Mouse (Mus musculus) R1 (cell line): ENCODE data around the gene Lrrc23.

Source experiments
- DNase-seq: peaks from one replicate; pipeline ENCODE4 v3.0.0-alpha.2; 2018; ENCODE audit warnings: low read depth, low spot score

Lrrc23 gene

DNA sequence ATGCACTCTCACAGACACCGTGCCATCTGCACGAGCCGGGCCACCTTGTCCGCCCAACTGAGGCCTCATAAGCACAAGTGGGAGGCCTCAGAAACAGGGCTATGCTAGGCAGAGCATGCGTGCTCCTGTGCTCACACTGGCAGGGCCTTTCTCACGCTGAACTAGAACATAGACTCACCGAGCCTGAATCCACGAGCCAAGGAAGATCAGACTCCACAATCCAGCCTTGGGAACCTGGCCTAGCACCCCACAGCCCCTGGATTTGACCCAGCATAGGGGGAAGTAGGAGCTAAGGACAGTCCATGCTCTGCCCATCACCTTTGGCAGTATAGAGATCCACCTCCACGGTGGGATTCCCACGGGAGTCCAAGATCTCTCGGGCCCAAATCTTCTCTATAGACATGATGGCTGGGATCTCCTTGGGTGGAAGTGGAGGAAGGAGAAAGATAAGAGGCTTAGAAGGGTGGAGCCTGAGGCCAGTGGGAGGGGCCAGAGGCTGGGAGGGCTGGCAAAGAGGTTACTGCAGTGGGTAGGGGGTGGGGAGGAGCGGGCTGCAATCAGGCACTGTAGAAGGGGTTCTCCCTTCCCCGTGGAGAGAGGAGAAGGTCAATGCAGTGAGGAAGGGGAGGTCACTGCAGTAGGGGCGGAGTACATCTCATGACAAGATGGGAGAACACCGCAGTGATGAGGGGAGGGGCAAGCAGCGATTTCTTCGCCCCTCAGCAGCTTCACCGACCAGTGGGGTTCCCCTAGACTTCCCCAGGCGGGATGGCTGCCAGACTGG, 11.4 kb downstream of the Lrrc23 start:
- peak; percentile 84 for DNase-seq

DNA sequence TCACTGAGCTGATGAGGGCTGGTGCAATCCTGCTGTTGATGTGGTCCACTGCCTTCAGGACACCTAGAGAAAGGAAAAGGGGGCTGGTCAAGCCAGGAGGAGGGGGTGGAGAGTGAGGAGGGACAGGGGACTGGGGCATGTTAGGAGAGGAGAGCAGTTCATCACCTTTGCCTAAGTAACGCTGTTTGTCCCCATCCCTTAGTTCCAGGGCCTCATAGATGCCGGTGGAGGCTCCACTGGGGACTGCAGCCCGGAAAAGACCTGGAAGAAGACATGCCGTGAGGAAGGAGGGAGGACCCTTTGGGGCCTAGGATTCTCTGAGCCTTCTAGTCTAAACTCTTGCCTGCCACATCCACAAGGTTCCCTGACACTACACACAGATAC, 12.0 kb downstream of the Lrrc23 start:
- DNase-seq, result no peak

DNA sequence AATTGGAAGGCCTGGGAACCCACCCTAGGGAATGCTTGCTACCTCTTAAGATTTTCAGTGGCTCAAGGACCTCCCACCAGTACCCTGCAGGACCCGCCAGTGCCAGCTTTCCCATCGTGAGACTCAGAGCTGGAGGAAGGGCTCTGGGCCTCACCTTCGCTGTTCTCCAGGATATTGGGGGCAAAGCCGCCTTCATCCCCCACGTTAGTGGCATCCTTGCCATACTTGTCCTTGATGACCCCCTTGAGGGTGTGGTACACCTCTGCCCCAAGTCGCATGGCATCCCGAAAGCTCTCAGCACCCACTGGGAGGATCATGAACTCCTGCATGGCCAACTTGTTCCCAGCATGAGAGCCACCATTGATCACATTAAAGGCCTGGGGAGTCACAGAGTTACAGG, 13.6 kb downstream of the Lrrc23 start:
- no peak for DNase-seq

DNA sequence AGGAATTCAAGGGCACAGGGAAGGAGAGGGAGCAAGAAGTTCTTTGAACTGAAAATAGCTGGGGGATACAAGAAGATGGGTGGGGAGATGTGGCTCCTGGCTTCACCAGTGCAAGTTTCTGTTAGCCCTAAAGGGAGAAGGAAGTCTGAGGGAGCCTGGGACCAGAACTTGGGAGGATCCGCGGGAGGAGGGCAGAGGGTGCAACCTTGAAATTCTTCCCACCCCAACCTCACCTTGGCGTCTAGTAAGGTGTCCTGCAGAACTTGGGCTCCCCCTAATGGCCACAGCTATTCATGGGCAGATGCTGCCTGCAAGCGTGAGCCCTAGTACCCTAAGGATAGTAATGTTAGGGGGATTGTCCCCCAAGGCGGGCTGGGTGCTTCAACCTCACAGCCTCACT, 20.3 kb downstream of the Lrrc23 start:
- peak; percentile 94 for DNase-seq

DNA sequence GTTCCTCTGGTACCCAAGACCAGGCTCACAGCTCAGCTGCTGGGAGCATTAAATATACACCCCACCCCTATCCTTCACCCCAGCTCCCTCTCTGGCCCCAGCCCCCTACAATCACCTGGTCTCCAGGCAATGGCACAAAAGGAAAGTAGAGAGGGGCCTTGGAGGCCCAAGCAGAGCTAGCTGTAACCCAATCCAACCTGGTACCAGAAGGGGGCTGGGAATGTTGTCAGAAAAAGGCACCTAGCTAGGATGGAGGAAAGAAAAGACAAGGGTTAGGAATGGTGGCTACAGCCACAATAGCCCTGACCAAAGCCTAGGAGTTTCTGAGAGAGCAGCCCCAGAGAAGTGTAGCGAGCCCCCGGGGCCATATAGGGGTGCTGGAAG, 20.7 kb downstream of the Lrrc23 start:
- no peak for DNase-seq

DNA sequence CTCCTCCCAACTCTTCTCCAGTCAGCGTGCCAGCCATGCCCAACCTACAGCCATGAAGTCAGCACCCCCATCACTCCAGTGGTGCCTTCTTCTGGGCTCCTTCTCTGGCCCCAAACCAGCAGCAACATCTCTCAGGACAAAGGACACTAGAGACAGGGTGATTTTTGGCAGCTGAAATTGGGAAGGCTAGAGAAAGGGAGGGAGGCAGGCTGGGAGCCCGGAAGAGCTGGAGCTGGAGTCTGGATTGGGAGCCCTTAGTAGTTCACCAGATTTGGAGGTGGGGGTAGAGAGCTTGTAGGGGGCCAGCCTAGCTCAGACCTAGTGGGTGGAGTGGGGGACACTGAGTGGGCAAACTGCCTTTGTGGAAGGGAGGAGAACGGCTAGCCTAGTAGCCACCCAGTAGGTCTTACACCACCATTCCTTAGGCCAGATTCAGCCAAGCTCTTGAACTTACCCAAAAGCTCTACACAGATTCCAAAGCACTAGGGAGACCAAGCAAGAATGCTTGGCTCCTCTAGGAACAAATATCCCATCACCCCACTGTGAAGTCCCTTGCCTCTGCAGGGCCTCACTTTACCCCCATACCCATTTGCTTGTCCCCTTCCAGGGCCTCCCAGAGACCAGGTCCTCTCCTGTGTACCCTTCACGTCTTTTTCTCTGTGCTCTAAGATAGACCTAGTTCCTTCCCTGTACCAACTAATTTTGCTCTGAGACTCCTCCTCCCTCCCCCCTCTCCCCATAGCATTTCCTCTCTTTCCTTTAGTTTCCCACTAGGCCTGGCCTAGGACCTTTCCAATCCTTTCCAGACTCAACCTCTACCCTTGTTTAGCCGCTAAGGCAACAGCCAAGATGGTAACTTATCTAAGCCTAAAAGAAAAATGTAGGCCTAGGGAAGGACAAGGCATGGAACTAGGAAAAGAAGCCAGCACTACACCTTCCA, 21.3 kb downstream of the Lrrc23 start:
- no peak for DNase-seq

DNA sequence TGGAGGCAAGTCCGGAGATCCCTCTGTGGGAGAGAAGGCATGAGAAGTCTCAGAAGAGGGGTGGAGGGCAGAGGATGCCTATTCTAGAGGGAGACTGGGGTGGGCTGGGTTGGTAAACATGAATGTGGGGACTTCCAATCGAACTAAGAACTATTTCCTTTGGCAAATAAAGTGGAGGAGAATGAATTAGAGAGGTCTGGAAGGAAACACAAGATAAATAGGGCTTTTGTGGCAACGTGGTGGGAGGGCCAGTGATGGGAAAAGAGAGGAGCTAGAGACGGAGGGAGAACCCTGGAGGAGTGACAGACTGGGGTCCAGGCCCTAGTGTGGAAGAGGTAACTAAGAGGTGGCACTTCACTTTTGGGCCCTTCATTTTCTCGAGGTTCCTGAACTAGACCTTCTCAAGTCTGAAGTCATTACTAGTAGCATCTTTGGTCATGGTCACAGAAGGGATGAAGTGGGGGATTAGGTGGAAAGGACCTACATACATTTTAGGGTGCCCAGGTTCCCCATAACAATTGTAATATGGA, 22.1 kb downstream of the Lrrc23 start:
- no peak for DNase-seq

DNA sequence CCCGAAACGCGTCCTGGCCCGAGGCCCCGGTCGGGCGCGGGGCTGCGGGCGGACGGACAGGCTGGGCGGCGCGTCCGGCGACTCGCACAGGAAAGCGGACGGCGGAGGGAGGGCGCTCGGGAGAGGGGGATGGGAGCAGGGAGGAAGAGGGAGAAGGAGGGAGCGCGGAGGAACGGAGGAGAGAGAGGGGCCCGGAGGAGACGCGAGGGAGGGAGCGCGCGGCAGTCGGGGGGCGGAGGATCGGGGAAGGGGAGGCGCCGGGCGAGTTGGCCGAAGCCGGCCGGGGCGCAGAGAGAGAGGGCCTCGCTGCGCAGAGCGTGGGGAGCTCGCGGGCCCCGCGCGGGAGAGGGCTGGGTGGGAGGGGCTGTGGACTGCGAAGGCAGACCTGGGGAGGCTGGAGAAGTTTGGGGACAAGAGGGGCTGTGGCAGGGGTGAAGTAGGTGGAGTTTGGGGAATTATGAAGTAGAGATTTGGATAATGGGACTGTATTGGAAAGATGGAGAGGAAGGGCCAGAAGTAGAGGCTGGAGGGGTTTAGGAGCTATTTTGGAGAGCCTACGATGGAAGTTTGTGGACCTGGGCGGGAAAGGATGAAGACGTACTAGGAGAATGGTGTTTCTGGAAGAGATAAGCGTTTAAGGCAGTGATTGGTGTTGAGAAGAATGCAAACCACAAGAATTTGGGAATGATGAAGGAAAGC, 22.7 kb downstream of the Lrrc23 start:
- peak; percentile 78 for DNase-seq

DNA sequence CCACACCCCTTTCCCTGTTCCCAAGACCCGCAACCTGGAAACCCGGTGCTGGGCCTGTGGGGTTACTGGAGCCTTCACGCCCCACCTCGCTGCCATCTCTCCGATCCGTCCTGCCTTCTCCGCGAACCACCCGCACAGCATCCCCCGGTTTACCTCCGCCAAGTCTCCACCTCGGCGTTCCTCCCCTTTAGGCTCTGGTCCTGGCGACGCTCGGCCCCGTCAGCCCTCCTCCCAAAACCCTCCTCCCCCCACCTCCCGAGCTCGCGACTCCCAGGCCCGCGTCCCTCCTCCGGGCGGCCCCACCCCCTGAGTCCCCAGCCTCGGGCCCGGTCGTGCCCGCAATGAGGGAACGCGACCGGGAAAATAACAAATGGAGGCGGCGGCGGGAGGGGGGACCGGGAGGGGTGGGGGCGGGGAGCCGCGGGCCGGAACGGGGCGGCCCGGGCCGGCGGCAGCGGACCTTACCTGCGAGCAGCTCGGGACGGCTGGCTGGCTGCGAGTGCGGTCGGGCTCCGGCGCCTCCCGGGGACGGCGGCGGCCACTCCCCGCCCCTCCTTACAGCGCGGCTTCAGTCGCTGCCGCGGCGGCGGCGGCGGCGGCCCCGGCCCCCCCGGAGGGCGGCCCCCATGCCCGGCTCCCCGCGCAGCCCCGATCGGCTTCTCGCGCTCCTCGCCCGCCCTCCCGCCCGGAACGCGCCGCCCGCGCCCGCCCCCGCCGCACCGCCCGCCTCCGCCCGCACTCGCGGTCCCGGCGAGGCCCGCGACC, 23.5 kb downstream of the Lrrc23 start, which contains the start of the genes Gm45234 and Atn1:
Gm45234 (minus strand) TSS at position 191 of the 765 bp plus-strand sequence.
Atn1 (minus strand) TSS at position 694 of the 765 bp plus-strand sequence.
- DNase-seq, result peak; percentile 83

DNA sequence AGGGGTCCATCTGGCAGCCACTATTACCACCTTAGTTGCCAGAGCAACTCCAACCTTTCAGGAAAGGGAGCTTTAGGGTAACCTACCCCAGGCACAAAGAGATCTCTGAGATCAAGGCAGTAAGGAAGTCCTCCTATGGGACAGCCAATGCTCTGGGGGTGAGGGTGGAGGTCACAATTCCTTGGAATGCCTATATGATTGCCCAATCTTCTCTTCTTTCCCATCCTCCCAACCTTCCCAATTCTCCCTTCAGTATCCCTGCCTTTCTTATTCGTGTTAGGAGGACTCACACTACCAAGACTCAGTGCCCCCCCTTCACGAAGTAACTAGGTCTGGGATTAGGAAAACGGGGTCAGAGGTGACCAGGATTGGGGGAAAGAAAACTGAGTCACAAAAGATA, 24.2 kb downstream of the Lrrc23 start:
- no peak for DNase-seq

DNA sequence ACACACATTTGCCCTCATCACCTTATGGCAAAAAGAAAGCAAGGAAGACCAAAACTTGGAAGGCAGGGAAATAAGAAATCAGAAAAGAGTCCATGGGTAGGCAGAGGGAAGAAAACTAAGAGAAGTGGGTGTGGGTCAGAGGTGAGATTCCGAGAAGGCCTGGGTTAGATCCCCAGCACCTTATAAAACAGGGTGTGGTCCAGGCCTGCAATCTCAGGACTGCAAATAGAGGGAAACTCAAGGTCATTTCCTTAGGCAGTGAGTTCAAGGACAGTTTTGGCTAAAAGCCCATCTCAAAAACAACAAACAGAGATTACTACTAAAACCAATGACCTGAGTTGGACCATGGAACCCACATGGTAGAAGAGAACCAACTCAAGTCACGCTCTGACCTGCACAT, 25.7 kb downstream of the Lrrc23 start:
- peak; percentile 67 for DNase-seq

DNA sequence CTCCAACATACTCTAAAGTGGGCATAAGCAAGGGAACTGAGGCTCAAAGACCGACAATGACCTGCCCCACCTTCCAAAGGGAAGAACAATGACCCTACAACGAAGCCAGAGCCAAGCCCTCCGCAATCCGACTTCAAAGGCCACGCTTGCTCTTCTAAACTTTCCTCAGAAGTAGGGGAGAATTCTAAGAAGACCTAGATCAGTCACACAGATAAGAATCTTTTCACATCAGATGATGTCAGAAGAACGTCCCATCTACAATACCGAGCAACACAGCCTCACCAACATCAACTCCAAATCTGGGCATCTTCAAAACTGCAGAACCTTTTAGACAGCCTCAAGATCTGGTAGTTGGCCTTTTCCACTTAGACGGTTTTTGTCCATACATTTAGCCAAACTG, 29.1 kb downstream of the Lrrc23 start:
- DNase-seq, result no peak

DNA sequence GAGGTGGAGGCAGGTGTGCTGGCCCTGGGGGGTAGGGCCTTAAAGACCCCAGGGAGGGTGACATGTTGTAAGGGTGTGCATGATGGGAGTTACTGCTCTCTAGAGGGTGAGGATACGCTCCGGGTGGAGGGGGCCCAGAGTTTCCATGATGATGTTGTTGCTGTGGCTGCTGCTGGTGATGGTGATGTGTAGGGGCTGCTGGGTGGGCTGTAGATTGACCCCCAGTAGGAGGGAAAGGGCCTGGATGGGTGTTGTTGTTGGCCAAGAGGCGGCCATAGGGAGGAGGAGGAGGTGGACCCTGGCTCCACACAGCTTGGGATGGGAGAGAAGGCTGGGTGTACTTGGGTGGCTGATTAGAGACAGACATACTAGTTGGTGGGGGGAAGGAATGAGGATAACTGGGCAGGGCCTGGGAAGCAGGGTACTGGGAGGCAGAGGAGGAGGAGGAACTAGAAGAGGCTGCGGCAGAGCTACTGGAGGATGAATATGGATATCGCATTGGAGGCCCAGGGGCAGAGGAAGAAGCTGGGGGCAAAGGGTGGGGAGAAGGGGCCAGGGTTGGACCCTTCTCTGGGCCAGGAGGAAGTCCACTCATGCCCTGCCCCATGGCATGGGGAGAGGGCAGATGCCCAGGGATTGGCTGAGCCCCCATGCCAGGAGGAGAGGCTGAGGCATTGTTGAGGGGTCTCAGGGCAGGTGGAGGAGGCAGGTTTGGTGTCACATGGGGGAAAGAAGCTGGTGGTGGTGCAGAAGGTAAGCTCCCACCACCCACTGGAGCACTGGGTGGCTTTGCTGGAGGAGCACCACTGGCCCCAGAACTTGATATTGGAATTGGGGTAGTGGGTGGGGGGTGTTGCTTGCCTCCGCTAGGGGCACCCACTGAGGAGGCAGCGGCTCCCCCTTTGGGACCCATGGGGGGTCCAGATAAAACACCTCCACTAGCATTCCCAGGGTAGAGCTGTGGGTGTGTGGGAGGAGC, 32.6 kb downstream of the Lrrc23 start:
- no peak for DNase-seq

DNA sequence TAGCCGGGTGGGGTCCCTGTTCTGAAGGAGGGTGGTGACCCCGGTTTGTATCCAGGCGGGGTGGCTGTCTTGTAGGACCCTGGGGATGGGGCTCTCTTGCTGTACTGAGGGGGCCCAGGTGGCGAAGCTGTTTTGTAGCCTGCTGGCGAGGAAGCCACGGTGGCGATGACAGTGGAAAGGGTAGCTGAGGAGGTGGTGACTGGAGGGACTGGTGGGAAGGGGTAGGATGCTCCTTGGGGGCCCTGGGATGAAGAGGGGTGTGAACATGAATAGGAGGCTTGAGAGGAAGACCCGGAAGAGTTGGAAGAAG, 33.3 kb downstream of the Lrrc23 start:
- DNase-seq, result no peak

DNA sequence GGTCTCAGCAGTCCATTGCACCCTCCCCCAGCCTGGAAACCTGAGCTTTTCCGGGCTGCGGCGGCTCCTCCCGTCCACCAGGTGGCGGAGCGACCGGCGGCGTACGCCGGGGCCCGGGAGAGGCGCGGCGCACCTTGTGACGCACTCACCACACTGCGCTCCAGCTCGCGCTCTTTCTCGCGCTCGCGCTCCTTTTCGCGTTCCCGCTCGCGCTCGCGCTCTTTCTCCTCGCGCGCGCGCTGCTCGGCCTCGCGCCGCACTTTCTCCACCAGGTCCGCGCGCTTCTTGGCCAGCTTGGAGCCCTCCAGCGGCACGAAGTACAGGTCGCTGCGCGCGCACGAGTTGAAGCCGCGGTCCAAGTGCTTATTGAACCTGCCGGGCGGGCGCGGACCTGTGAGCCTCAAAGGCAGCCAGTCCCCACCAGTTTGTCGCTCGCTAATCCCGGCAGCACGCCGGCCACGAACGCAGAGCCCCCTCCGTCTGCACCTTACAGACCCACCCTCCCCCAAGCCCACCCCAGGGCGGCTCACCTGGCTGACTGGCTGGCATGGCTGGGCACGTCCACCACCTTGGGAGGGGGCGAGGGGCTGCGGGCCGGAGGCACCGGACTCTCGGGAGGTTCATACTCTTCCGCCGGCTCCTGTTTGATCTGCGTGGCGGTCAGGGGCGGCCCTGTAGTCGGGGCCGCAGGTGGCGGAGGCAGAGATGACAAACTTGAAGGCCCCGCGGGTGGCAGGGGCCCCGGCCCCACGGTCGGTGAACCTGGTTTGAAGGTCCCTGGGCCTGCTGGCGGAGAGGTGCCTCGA, 33.8 kb downstream of the Lrrc23 start:
- DNase-seq, result peak; percentile 97

DNA sequence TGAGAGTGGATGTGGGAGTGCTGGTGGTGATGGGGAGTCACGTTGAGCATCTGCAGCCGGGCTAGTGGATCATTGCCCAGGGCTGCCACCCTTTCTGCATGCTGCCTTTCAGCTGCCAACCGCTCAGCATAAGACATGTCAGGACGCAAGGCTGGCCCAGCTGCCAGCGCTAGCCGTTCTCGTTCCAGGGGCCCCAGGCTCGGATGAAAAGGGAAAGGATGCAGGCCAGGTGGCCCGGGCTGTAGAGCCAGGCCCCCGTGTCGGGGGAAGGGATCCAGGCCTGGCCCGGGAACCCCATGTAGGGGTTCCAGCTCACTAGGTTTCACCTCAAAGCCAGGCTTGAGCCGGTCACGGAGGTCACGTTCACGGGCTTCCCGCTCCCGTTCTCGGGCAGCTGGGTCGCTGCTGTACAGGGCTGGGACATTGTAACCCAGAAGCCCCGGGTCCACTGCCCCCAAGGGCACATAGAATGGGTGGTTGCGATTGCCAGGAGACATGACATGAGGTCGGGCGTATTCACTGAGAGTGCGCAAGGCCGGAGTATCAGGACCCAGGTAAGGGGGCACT, 34.7 kb downstream of the Lrrc23 start:
- no peak for DNase-seq

DNA sequence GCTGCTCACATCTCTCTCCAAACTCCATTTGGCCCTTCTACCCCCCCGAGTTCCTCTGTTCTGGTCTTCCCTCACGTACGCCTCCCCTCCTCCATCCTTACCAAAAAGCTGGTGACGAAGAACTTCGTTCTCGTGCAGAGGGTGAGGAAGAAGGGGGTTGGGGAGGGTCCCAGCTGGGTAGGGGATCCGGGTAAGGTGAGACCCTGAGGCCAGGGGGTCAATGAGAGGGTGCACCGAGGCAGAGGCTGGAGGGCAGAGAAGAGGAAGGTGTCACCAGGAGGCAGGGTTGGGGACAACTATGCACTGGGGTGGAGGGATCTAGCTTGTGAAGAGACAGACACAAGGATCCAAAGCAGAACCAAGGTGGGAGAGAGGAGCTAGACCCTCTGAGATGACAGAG, 35.9 kb downstream of the Lrrc23 start:
- DNase-seq, result no peak

DNA sequence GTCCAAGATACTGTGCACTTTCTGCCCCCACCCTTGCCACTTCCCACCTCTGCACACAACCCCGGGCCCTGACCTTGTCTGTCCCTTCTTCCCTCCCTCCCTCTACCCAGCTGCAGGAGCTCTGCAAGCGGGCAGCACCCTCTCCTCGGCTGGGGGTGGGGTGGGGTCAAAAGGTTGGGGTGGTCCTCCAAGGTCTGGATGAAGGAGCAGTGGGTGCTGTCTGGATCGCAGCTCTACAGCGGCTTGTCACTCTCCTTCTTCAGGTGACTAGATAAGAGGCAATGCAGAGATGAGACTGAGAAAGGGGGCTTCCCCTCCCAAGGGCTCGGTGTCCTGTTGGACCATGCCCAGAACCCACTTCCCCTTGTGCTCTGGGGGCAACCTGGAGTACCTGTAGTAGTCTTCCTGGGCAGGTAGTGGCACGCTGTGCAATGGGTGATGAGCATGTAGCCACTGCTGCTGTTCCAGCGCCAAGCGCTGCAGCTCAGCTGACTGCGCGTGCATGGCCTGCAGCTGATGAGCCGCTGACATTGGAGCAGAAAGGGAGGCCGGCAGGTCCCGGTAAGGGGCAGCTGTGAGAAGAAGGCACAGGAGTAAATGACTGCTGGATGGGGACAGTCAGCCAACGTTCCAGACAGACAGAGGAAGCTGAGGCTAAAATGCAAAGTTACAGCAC, 36.5 kb downstream of the Lrrc23 start:
- no peak for DNase-seq
